Mouse (Mus musculus) bone marrow macrophage, adult 2 months (primary cell): Measurements from ENCODE around the gene Crot.

Experiments used
- CTCF ChIP-seq: IDR thresholded peaks from 2 replicates; pipeline ENCODE4 v1.5.1; 2012; ENCODE audit warnings: low read depth, mild to moderate bottlenecking, low read length, moderate library complexity
- POLR2A ChIP-seq: IDR thresholded peaks from 2 replicates; pipeline ENCODE4 v1.6.1; 2012; ENCODE audit warnings: mild to moderate bottlenecking, low read depth, low read length, borderline replicate concordance

DNA sequence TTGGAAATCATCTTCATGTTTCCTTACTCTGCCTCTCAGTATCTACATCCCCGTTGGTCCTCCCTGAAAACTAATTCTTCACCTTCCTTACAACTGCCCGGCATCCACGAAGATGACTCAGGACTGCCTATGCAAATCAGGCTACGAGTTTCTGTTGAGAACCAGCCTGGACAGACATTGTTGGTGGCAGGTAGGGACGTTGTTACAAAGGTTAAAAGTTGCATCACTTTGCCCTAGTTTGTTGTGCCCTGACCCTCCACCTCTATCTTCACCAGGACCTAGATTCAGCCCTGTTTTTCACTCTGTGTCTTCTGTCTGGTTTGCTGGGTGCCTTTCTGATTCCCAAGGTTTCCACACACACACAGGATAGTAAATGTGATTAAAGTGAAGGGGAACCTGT is 36.7 kb upstream of the Crot start:
- TF ChIP-seq CTCF, result no peak
- no peak for TF ChIP-seq POLR2A
